Mouse (Mus musculus): ENCODE data around the gene Fyn. TPM values are rescaled to one million over a fixed set of nuclear protein-coding genes. Genes with fewer than 3 reads are reported as not detected.

Gene Fyn
- total and polyA plus RNA-seq, 2 experiments: 4.4 to 5.6 TPM

DNA sequence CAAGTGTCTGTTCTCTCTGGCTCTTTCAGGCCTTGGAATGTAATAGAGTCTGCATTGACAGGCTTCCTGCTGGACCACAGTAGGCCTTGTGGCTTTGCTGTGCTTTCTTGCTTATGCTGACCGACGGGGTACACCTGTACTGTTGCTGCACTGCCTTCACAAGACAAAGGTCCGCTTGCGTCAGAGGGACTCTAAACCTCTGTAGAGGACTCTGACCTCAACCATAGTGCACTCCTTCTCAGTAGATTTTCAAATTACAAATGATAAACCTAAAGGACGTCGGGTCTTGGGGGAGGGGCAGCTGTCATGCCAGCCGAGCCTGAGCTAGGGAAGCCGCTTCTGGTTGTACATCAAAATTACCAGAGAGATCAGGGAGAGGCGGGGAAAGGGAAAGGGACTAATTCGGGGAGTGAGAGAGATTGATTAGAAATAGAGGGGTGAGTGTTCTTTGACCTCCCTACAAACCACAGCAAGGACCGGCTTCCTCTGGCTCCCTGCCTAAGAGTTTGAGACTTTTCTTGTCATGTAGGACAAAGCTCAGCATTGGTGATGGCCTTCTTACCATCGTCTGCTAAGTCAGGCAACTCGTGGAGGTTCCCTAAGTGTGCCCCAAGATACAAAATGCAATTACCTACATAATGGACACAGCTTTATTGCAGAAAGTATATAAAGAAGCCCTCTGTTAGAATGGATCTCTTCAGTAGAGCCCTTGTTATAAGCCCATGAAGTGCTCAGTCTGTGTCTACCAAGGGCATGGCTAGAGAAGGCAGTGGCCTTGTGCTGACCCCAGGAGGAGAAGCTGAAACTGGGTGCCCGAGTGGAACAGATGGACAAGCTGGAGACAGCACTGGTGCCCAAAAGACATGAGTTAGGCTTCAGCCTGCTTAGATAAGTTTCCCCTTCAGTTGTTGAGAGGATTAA, 64.3 kb downstream of the Fyn start:
- DNase-seq (ENCODE audit: extremely low read depth, low read depth, low spot score): peak; percentile 92
- Histone ChIP-seq H3K4me3 (ENCODE audit: insufficient read depth, low read depth, low read length) (no peak overlapping the region), H3K27ac (replicated peaks; ENCODE audit: insufficient read depth, low read depth, low read length) (peak overlapping the region; percentile 65), H3K27me3 (ENCODE audit: control insufficient read depth, insufficient read depth, low read length) (no peaks in the 10 kb centered on the region), H3K9ac (ENCODE audit: low read depth, low read length) (no peak overlapping the region), H3K4me1 (ENCODE audit: control insufficient read depth, insufficient read depth, low read length) (peaks cover 16% of the 10 kb centered on the region), H3K36me3 (ENCODE audit: control insufficient read depth, insufficient read depth, low read length) (no peaks in the 10 kb centered on the region), H3K79me2 (ENCODE audit: control insufficient read depth, insufficient read depth, low read length) (no peaks in the 10 kb centered on the region)
- WGBS: 27% methylated on average over 14 of the region's 14 CpGs
- no peak for TF ChIP-seq POLR2A (IDR thresholded peaks at IDR 0.05; ENCODE audit: extremely low read depth, insufficient read depth, low read length)
- TF ChIP-seq CTCF (IDR thresholded peaks at IDR 0.05; ENCODE audit: low read depth, low read length): no peak

DNA sequence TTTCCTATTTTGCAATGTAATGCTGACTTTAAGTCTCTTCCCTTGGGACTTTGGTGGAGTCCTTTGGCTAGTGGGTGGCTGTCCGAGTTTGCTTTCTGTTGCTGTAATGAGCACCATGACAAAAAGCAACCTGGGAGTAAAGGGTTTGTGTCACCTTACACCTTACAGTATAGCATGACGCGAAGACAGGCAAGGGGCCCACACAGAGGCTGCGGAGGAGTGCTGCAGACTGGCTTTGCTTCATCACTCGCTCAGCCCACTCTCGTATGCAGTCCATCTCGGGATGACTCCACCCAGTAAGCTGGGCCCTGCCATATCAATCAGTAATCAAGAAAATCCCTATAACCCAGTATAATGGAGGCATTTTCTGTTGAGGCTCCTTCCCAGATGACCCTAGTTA, 65.2 kb downstream of the Fyn start:
- Histone ChIP-seq H3K27ac (replicated peaks; ENCODE audit: insufficient read depth, low read depth, low read length) (no peak overlapping the region), H3K4me3 (ENCODE audit: insufficient read depth, low read depth, low read length) (no peak overlapping the region), H3K9ac (ENCODE audit: low read depth, low read length) (no peak overlapping the region), H3K79me2 (ENCODE audit: control insufficient read depth, insufficient read depth, low read length) (no peaks in the 10 kb centered on the region), H3K36me3 (ENCODE audit: control insufficient read depth, insufficient read depth, low read length) (no peaks in the 10 kb centered on the region), H3K4me1 (ENCODE audit: control insufficient read depth, insufficient read depth, low read length) (peaks cover 16% of the 10 kb centered on the region), H3K27me3 (ENCODE audit: control insufficient read depth, insufficient read depth, low read length) (no peaks in the 10 kb centered on the region)
- no peak for DNase-seq (ENCODE audit: extremely low read depth, low read depth, low spot score)
- TF ChIP-seq POLR2A (IDR thresholded peaks at IDR 0.05; ENCODE audit: extremely low read depth, insufficient read depth, low read length) (no peak), CTCF (IDR thresholded peaks at IDR 0.05; ENCODE audit: low read depth, low read length) (no peak)
- WGBS: 93% methylated on average over 7 of the region's 7 CpGs

DNA sequence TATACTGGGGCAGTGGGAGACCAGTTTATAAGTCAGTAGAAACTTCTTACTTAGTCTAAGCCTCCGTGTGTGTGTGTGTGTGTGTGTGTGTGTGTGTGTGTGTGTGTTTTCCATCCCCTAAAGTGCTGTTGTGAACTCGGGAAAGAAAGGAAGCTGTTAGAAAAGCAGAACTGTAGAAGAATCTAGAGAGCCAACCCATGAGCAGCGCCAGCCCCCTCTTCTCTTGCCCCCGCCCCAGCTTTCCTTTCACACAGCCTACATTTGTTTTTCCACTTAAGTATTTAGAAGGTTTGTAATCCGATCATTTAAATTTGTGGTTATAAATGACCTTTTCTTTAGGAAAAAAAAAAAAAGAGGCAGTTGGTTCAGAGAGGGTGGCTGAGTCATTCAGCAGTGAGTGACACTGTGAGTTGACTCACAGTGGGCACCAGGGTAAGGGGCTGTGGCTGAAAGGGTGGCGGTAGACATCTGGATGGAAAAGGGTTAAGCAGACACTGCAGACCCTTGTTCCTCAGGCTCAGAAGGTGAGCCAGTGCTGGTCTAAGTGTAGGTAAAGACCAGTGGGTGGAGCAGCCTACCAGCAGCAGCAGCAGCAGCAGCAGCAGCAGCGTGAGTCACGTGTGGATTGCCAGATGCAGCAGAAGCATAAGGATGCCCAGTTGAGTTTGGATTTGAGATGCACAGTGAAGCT, 66.2 kb downstream of the Fyn start:
- H3K27ac ChIP-seq (replicated peaks; ENCODE audit: insufficient read depth, low read depth, low read length): no peak overlapping the region
- no peak overlapping the region for H3K4me3 ChIP-seq (ENCODE audit: insufficient read depth, low read depth, low read length)
- no peak overlapping the region for H3K9ac ChIP-seq (ENCODE audit: low read depth, low read length)
- 83% methylated on average over 8 of the region's 8 CpGs for WGBS
- no peaks in the 10 kb centered on the region for H3K27me3 ChIP-seq (ENCODE audit: control insufficient read depth, insufficient read depth, low read length)
- H3K4me1 ChIP-seq (ENCODE audit: control insufficient read depth, insufficient read depth, low read length): peaks cover 16% of the 10 kb centered on the region
- no peaks in the 10 kb centered on the region for H3K36me3 ChIP-seq (ENCODE audit: control insufficient read depth, insufficient read depth, low read length)
- no peaks in the 10 kb centered on the region for H3K79me2 ChIP-seq (ENCODE audit: control insufficient read depth, insufficient read depth, low read length)
- no peak for TF ChIP-seq POLR2A (IDR thresholded peaks at IDR 0.05; ENCODE audit: extremely low read depth, insufficient read depth, low read length)
- TF ChIP-seq CTCF (IDR thresholded peaks at IDR 0.05; ENCODE audit: low read depth, low read length): no peak
- no peak for DNase-seq (ENCODE audit: extremely low read depth, low read depth, low spot score)

DNA sequence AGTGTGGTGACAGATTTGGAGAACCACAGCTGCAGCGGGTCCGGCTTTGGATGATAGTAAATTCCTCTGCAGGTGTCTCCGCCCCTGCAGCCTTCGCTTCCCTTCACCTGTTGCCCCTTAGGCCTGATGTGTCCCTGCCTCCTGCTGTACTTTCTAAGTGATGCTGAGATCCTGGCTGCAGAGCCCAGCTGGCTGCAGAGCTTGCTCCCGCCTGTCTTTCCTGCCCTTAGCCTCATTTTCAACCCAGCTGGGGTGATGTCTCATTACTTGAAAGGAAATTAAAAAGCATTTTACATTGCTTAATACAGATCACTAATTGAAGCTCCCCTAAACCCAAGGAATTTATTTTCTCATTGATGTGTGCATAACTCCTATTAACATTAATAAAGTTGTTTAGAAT, 70.2 kb downstream of the Fyn start:
- no peak for TF ChIP-seq CTCF (IDR thresholded peaks at IDR 0.05; ENCODE audit: low read depth, low read length)
- TF ChIP-seq POLR2A (IDR thresholded peaks at IDR 0.05; ENCODE audit: extremely low read depth, insufficient read depth, low read length): no peak
- 0 out of 2 replicates have a peak, but pooled peaks cover 3% of the 10 kb centered on the region for H3K4me1 ChIP-seq (ENCODE audit: control insufficient read depth, insufficient read depth, low read length)

DNA sequence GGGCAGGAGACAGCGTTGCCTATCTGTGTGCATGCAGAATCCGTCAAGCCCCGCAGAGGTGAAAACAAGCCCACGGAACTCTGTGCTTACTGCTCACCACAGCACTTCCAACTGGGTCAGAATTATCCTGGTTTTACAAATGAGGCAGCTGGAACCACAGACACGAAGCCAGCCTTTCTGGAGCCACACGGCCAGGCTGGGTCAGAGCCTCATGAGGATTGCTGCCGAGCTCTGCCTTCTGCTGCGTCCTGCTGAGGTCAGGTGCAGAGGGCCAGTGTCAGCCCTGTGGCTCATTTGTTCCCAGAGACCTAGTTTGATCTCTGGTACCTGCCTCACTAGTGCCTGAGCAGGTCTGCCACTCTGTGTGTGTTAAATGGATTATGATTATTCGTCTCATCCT, 71.9 kb downstream of the Fyn start:
- DNase-seq (ENCODE audit: extremely low read depth, low read depth, low spot score): no peak
- 87% methylated on average over 9 of the region's 9 CpGs for WGBS
- no peak overlapping the region for H3K9ac ChIP-seq (ENCODE audit: low read depth, low read length)
- no peak overlapping the region for H3K4me3 ChIP-seq (ENCODE audit: insufficient read depth, low read depth, low read length)
- no peaks in the 10 kb centered on the region for H3K36me3 ChIP-seq (ENCODE audit: control insufficient read depth, insufficient read depth, low read length)
- no peaks in the 10 kb centered on the region for H3K27me3 ChIP-seq (ENCODE audit: control insufficient read depth, insufficient read depth, low read length)
- no peaks in the 10 kb centered on the region for H3K79me2 ChIP-seq (ENCODE audit: control insufficient read depth, insufficient read depth, low read length)
- no peak overlapping the region for H3K27ac ChIP-seq (replicated peaks; ENCODE audit: insufficient read depth, low read depth, low read length)
- no peaks in the 10 kb centered on the region for H3K4me1 ChIP-seq (ENCODE audit: control insufficient read depth, insufficient read depth, low read length)
- no peak for TF ChIP-seq CTCF (IDR thresholded peaks at IDR 0.05; ENCODE audit: low read depth, low read length)

More for the DNA sequence above, 70.2 kb downstream of the Fyn start:
- Histone ChIP-seq H3K36me3 (ENCODE audit: control insufficient read depth, insufficient read depth, low read length) (no peaks in the 10 kb centered on the region), H3K9ac (ENCODE audit: low read depth, low read length) (no peak overlapping the region), H3K4me3 (ENCODE audit: insufficient read depth, low read depth, low read length) (no peak overlapping the region), H3K27me3 (ENCODE audit: control insufficient read depth, insufficient read depth, low read length) (no peaks in the 10 kb centered on the region), H3K79me2 (ENCODE audit: control insufficient read depth, insufficient read depth, low read length) (no peaks in the 10 kb centered on the region), H3K27ac (replicated peaks; ENCODE audit: insufficient read depth, low read depth, low read length) (no peak overlapping the region)
- 88% methylated on average over 5 of the region's 5 CpGs for WGBS
- no peak for DNase-seq (ENCODE audit: extremely low read depth, low read depth, low spot score)

DNA sequence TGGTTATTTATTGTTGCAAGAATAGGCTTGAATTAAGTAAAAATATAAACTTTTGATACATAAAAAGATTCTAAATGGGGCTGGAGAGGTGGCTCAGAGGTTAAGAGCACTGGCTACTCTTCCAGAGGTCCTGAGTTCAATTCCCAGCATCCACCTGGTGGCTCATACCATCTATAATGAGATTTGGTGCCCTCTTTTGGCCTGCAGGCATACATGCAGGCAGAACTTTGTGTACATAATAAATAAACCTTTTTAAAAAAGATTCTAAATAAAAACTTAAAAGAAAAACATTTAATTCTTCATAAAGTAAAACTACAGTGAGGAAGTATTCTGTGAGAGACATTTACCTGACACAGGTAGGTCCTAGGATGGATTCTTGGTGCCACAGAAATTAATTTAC, 73.0 kb downstream of the Fyn start:
- Histone ChIP-seq H3K9ac (ENCODE audit: low read depth, low read length) (no peak overlapping the region), H3K27me3 (ENCODE audit: control insufficient read depth, insufficient read depth, low read length) (no peaks in the 10 kb centered on the region), H3K27ac (replicated peaks; ENCODE audit: insufficient read depth, low read depth, low read length) (no peak overlapping the region), H3K36me3 (ENCODE audit: control insufficient read depth, insufficient read depth, low read length) (no peaks in the 10 kb centered on the region), H3K4me3 (ENCODE audit: insufficient read depth, low read depth, low read length) (no peak overlapping the region), H3K79me2 (ENCODE audit: control insufficient read depth, insufficient read depth, low read length) (no peaks in the 10 kb centered on the region), H3K4me1 (ENCODE audit: control insufficient read depth, insufficient read depth, low read length) (peaks cover 3% of the 10 kb centered on the region; the same call in 1 of the 2 replicates)
- no peak for DNase-seq (ENCODE audit: extremely low read depth, low read depth, low spot score)
- TF ChIP-seq CTCF (IDR thresholded peaks at IDR 0.05; ENCODE audit: low read depth, low read length) (no peak), POLR2A (IDR thresholded peaks at IDR 0.05; ENCODE audit: extremely low read depth, insufficient read depth, low read length) (no peak)
